Mouse (Mus musculus): ENCODE measurements around the gene Stub1. TPM values are rescaled to one million over a fixed set of nuclear protein-coding genes. Genes with fewer than 3 reads are reported as not detected.

Stub1 gene
- polyA plus RNA-seq, 1 experiment from 2014 or later = 5.4 TPM

Other genes with a start within 250 kb of the Stub1 start
- gene Gng13, start 116.2 kb downstream of the Stub1 start, polyA plus RNA-seq (2014; fragmentation: Illumina TruSeq; extraction: RNeasy Lipid Tissue Mini Kit (QIAGEN cat#74804); ENCODE audit: low read depth, low replicate concordance) = not detected
- gene Chtf18, start 106.0 kb downstream of the Stub1 start, polyA plus RNA-seq (2014; fragmentation: Illumina TruSeq; extraction: RNeasy Lipid Tissue Mini Kit (QIAGEN cat#74804); ENCODE audit: low read depth, low replicate concordance) = not detected
- not detected for gene Rpusd1, start 105.7 kb downstream of the Stub1 start, polyA plus RNA-seq (2014; fragmentation: Illumina TruSeq; extraction: RNeasy Lipid Tissue Mini Kit (QIAGEN cat#74804); ENCODE audit: low read depth, low replicate concordance)
- not detected for gene Mslnl, start 97.4 kb downstream of the Stub1 start, polyA plus RNA-seq (2014; fragmentation: Illumina TruSeq; extraction: RNeasy Lipid Tissue Mini Kit (QIAGEN cat#74804); ENCODE audit: low read depth, low replicate concordance)
- gene Msln, start 79.0 kb downstream of the Stub1 start, polyA plus RNA-seq (2014; fragmentation: Illumina TruSeq; extraction: RNeasy Lipid Tissue Mini Kit (QIAGEN cat#74804); ENCODE audit: low read depth, low replicate concordance) = 0.53 TPM
- gene Narfl, start 59.6 kb downstream of the Stub1 start, polyA plus RNA-seq (2014; fragmentation: Illumina TruSeq; extraction: RNeasy Lipid Tissue Mini Kit (QIAGEN cat#74804); ENCODE audit: low read depth, low replicate concordance) = 2.1 TPM
- not detected for gene Haghl, start 47.7 kb downstream of the Stub1 start, polyA plus RNA-seq (2014; fragmentation: Illumina TruSeq; extraction: RNeasy Lipid Tissue Mini Kit (QIAGEN cat#74804); ENCODE audit: low read depth, low replicate concordance)
- not detected for gene Ccdc78, start 46.8 kb downstream of the Stub1 start, polyA plus RNA-seq (2014; fragmentation: Illumina TruSeq; extraction: RNeasy Lipid Tissue Mini Kit (QIAGEN cat#74804); ENCODE audit: low read depth, low replicate concordance)
- gene Fam173a, start 40.5 kb downstream of the Stub1 start, polyA plus RNA-seq (2014; fragmentation: Illumina TruSeq; extraction: RNeasy Lipid Tissue Mini Kit (QIAGEN cat#74804); ENCODE audit: low read depth, low replicate concordance) = 0.32 TPM
- 1.6 TPM for gene AC134908.4, start 37.7 kb downstream of the Stub1 start, polyA plus RNA-seq (2014; fragmentation: Illumina TruSeq; extraction: RNeasy Lipid Tissue Mini Kit (QIAGEN cat#74804); ENCODE audit: low read depth, low replicate concordance)
- not detected for gene Metrn, start 36.3 kb downstream of the Stub1 start, polyA plus RNA-seq (2014; fragmentation: Illumina TruSeq; extraction: RNeasy Lipid Tissue Mini Kit (QIAGEN cat#74804); ENCODE audit: low read depth, low replicate concordance)
- not detected for gene Fbxl16, start 24.3 kb downstream of the Stub1 start, polyA plus RNA-seq (2014; fragmentation: Illumina TruSeq; extraction: RNeasy Lipid Tissue Mini Kit (QIAGEN cat#74804); ENCODE audit: low read depth, low replicate concordance)
- 0.64 TPM for gene Wdr24, start 9.8 kb downstream of the Stub1 start, polyA plus RNA-seq (2014; fragmentation: Illumina TruSeq; extraction: RNeasy Lipid Tissue Mini Kit (QIAGEN cat#74804); ENCODE audit: low read depth, low replicate concordance)
- gene Jmjd8, start 4.5 kb downstream of the Stub1 start, polyA plus RNA-seq (2014; fragmentation: Illumina TruSeq; extraction: RNeasy Lipid Tissue Mini Kit (QIAGEN cat#74804); ENCODE audit: low read depth, low replicate concordance) = 5.3 TPM
- gene Rhbdl1, start 3.9 kb upstream of the Stub1 start, polyA plus RNA-seq (2014; fragmentation: Illumina TruSeq; extraction: RNeasy Lipid Tissue Mini Kit (QIAGEN cat#74804); ENCODE audit: low read depth, low replicate concordance) = not detected
- gene Gm20683, start 8.4 kb upstream of the Stub1 start, polyA plus RNA-seq (2014; fragmentation: Illumina TruSeq; extraction: RNeasy Lipid Tissue Mini Kit (QIAGEN cat#74804); ENCODE audit: low read depth, low replicate concordance) = not detected
- 9.5 TPM for gene Rhot2, start 11.4 kb upstream of the Stub1 start, polyA plus RNA-seq (2014; fragmentation: Illumina TruSeq; extraction: RNeasy Lipid Tissue Mini Kit (QIAGEN cat#74804); ENCODE audit: low read depth, low replicate concordance)
- gene Wdr90, start 28.1 kb upstream of the Stub1 start, polyA plus RNA-seq (2014; fragmentation: Illumina TruSeq; extraction: RNeasy Lipid Tissue Mini Kit (QIAGEN cat#74804); ENCODE audit: low read depth, low replicate concordance) = 0.45 TPM
- 3.8 TPM for gene Mcrip2, start 35.4 kb upstream of the Stub1 start, polyA plus RNA-seq (2014; fragmentation: Illumina TruSeq; extraction: RNeasy Lipid Tissue Mini Kit (QIAGEN cat#74804); ENCODE audit: low read depth, low replicate concordance)
- 13.0 TPM for gene Mettl26, start 41.7 kb upstream of the Stub1 start, polyA plus RNA-seq (2014; fragmentation: Illumina TruSeq; extraction: RNeasy Lipid Tissue Mini Kit (QIAGEN cat#74804); ENCODE audit: low read depth, low replicate concordance)
- not detected for gene Wfikkn1, start 47.5 kb upstream of the Stub1 start, polyA plus RNA-seq (2014; fragmentation: Illumina TruSeq; extraction: RNeasy Lipid Tissue Mini Kit (QIAGEN cat#74804); ENCODE audit: low read depth, low replicate concordance)
- gene Rab40c, start 86.3 kb upstream of the Stub1 start, polyA plus RNA-seq (2014; fragmentation: Illumina TruSeq; extraction: RNeasy Lipid Tissue Mini Kit (QIAGEN cat#74804); ENCODE audit: low read depth, low replicate concordance) = 0.74 TPM
- gene Pigq, start 111.5 kb upstream of the Stub1 start, polyA plus RNA-seq (2014; fragmentation: Illumina TruSeq; extraction: RNeasy Lipid Tissue Mini Kit (QIAGEN cat#74804); ENCODE audit: low read depth, low replicate concordance) = 14.8 TPM
- not detected for gene Nhlrc4, start 111.6 kb upstream of the Stub1 start, polyA plus RNA-seq (2014; fragmentation: Illumina TruSeq; extraction: RNeasy Lipid Tissue Mini Kit (QIAGEN cat#74804); ENCODE audit: low read depth, low replicate concordance)
- not detected for gene A930017K11Rik, start 119.2 kb upstream of the Stub1 start, polyA plus RNA-seq (2014; fragmentation: Illumina TruSeq; extraction: RNeasy Lipid Tissue Mini Kit (QIAGEN cat#74804); ENCODE audit: low read depth, low replicate concordance)
- gene Capn15, start 152.4 kb upstream of the Stub1 start, polyA plus RNA-seq (2014; fragmentation: Illumina TruSeq; extraction: RNeasy Lipid Tissue Mini Kit (QIAGEN cat#74804); ENCODE audit: low read depth, low replicate concordance) = 0.77 TPM
- 2.0 TPM for gene Rab11fip3, start 236.2 kb upstream of the Stub1 start, polyA plus RNA-seq (2014; fragmentation: Illumina TruSeq; extraction: RNeasy Lipid Tissue Mini Kit (QIAGEN cat#74804); ENCODE audit: low read depth, low replicate concordance)

All from liver, adult 10 weeks (tissue).